Mouse (Mus musculus): Measurements from ENCODE around the gene R3hdm4. TPM values are rescaled to one million over a fixed set of nuclear protein-coding genes. Genes with fewer than 3 reads are reported as not detected.

R3hdm4 gene
- polyA plus RNA-seq, 1 experiment = 195 TPM

DNA sequence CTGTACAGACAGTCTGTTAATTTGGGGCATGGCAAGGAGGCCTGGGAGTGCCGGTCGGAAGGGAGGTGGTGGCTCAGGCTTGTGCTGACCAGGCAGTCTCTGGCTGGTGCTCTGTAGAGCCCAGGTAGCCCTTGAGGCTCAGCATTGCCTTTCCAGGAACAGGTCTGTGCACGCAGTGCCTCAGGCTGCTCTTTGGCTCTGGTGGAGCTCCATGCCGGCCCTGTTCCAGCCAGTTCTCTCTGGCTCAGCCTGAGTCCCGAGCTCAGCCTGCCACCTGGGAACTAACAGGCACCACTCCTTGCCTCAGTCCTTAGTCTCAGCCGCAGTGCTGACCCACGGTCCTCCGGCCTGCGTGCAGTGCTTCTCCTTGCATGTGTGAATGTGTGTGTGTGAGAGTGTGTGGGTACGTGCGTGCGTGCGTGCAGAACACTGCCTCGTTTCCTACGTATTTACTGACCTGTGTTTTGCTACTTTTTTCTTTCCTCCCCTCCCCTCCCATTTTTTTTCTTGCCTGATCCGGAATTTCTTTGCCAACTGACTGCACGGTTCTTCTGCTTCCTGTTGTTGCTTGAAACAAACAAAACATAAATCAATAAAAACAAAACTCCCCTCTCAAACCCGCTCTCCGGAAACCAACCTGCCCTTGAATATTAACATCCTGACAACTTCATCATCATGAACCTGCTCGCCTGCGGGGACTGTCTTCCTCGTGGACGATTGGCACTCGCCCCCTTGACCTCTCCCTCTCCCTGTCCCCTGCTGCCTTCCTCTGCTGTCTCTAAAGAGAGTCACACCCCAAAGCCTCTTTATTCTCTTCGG, 59.6 kb downstream of the R3hdm4 start:
- TF ChIP-seq CTCF (IDR thresholded peaks at IDR 0.05; ENCODE audit: borderline replicate concordance, extremely low read depth, insufficient read depth, insufficient read length) (no peak), POLR2A (IDR thresholded peaks at IDR 0.05; ENCODE audit: borderline replicate concordance, extremely low read depth, insufficient read depth, insufficient read length, poor library complexity, severe bottlenecking) (no peak)
- DNase-seq (ENCODE audit: low read depth) = no peak

DNA sequence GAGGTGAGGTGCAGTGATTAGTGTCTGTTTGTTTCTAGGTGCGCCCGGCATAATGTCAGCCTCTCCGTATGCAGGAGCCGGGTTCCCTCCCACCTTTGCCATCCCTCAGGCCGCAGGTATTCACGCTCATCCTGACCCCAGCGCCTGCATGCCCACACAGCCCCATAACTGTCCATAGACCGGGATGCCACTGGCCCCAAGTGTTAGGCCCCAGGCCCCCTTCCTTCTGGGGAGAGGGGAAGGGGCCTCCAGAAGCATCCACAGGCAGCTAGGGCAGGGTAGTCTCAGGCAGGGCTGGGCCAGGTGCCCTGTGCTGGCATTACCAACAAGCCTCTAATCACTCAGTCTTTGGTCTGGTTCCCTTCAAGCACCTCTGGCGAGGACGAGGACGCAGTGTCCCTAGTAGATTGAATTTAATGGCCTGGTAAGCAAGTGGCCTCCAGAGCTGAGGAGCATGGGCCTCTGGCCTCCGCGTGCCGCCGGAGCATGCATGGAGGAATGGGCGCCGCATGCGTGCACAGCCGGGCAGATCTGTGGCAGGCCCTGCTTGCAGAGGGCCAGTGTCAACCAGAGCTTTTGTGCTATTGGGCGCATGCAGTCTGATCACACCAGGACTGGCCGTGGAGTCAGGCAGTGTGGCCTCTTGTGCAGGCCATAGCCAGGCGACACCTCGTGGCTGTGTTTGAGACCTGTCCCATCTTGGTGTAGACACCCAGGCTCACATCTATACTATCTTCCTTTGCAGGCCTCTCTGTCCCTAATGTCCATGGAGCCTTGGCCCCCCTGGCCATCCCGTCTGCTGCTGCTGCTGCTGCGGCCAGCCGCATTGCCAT, 60.7 kb downstream of the R3hdm4 start:
- no peak for DNase-seq (ENCODE audit: low read depth)
- TF ChIP-seq CTCF (IDR thresholded peaks at IDR 0.05; ENCODE audit: borderline replicate concordance, extremely low read depth, insufficient read depth, insufficient read length) (no peak), POLR2A (IDR thresholded peaks at IDR 0.05; ENCODE audit: borderline replicate concordance, extremely low read depth, insufficient read depth, insufficient read length, poor library complexity, severe bottlenecking) (no peak)

Other genes with a start within 250 kb of the R3hdm4 start
- gene Cdc34, start 239.0 kb downstream of the R3hdm4 start, polyA plus RNA-seq (2012; rRNA removed) = 121 and 151 TPM in 2 replicates
- 1.4 and 1.9 TPM in 2 replicates for gene Gzmm, start 232.2 kb downstream of the R3hdm4 start, polyA plus RNA-seq (2012; rRNA removed)
- gene Bsg, start 216.7 kb downstream of the R3hdm4 start, polyA plus RNA-seq (2012; rRNA removed) = 593 and 631 TPM in 2 replicates
- 8.3 and 16.1 TPM in 2 replicates for gene Hcn2, start 204.6 kb downstream of the R3hdm4 start, polyA plus RNA-seq (2012; rRNA removed)
- 63.0 and 81.6 TPM in 2 replicates for gene Polrmt, start 174.6 kb downstream of the R3hdm4 start, polyA plus RNA-seq (2012; rRNA removed)
- 0.28 and 0.74 TPM in 2 replicates for gene Fgf22, start 166.1 kb downstream of the R3hdm4 start, polyA plus RNA-seq (2012; rRNA removed)
- gene Rnf126, start 154.3 kb downstream of the R3hdm4 start, polyA plus RNA-seq (2012; rRNA removed) = 157 and 182 TPM in 2 replicates
- gene Fstl3, start 143.9 kb downstream of the R3hdm4 start, polyA plus RNA-seq (2012; rRNA removed) = 1.7 and 2.2 TPM in 2 replicates
- gene Prss57, start 130.2 kb downstream of the R3hdm4 start, polyA plus RNA-seq (2012; rRNA removed) = 0.05 and 0.14 TPM in 2 replicates
- 157 and 219 TPM in 2 replicates for gene Palm, start 127.6 kb downstream of the R3hdm4 start, polyA plus RNA-seq (2012; rRNA removed)
- gene Misp, start 100.2 kb downstream of the R3hdm4 start, polyA plus RNA-seq (2012; rRNA removed) = 0.59 and 1.1 TPM in 2 replicates
- gene Ptbp1, start 66.8 kb downstream of the R3hdm4 start, polyA plus RNA-seq (2012; rRNA removed) = 183 and 194 TPM in 2 replicates
- gene Prtn3, start 46.7 kb downstream of the R3hdm4 start, polyA plus RNA-seq (2012; rRNA removed) = 18.0 and 28.0 TPM in 2 replicates
- gene Plppr3, start 46.6 kb downstream of the R3hdm4 start, polyA plus RNA-seq (2012; rRNA removed) = 805 and 1,208 TPM in 2 replicates
- 0.28 and 0.49 TPM in 2 replicates for gene Elane, start 35.0 kb downstream of the R3hdm4 start, polyA plus RNA-seq (2012; rRNA removed)
- gene Cfd, start 30.4 kb downstream of the R3hdm4 start, polyA plus RNA-seq (2012; rRNA removed) = 0.60 and 0.81 TPM in 2 replicates
- gene Med16, start 12.3 kb downstream of the R3hdm4 start, polyA plus RNA-seq (2012; rRNA removed) = 84.7 and 92.6 TPM in 2 replicates
- gene Gm26602, start 10.4 kb downstream of the R3hdm4 start, polyA plus RNA-seq (2012; rRNA removed) = not detected in 2 replicates
- gene Kiss1r, start 4.2 kb downstream of the R3hdm4 start, polyA plus RNA-seq (2012; rRNA removed) = 4.1 and 4.4 TPM in 2 replicates
- 5.2 and 7.0 TPM in 2 replicates for gene Arid3a, start 5.8 kb upstream of the R3hdm4 start, polyA plus RNA-seq (2012; rRNA removed)
- 59.7 and 74.1 TPM in 2 replicates for gene Wdr18, start 38.9 kb upstream of the R3hdm4 start, polyA plus RNA-seq (2012; rRNA removed)
- 0.20 and 0.38 TPM in 2 replicates for gene Grin3b, start 49.5 kb upstream of the R3hdm4 start, polyA plus RNA-seq (2012; rRNA removed)
- 221 and 337 TPM in 2 replicates for gene Tmem259, start 63.1 kb upstream of the R3hdm4 start, polyA plus RNA-seq (2012; rRNA removed)
- gene Cnn2, start 67.4 kb upstream of the R3hdm4 start, polyA plus RNA-seq (2012; rRNA removed) = 21.2 and 30.7 TPM in 2 replicates
- gene Abca7, start 75.3 kb upstream of the R3hdm4 start, polyA plus RNA-seq (2012; rRNA removed) = 12.2 and 12.7 TPM in 2 replicates
- 3.4 and 3.8 TPM in 2 replicates for gene Arhgap45, start 95.4 kb upstream of the R3hdm4 start, polyA plus RNA-seq (2012; rRNA removed)
- gene Polr2e, start 118.6 kb upstream of the R3hdm4 start, polyA plus RNA-seq (2012; rRNA removed) = 216 and 272 TPM in 2 replicates
- 376 and 484 TPM in 2 replicates for gene Gpx4, start 126.0 kb upstream of the R3hdm4 start, polyA plus RNA-seq (2012; rRNA removed)
- gene Sbno2, start 184.4 kb upstream of the R3hdm4 start, polyA plus RNA-seq (2012; rRNA removed) = 30.2 and 31.1 TPM in 2 replicates
- gene Stk11, start 194.6 kb upstream of the R3hdm4 start, polyA plus RNA-seq (2012; rRNA removed) = 112 and 127 TPM in 2 replicates
- gene Atp5d, start 217.4 kb upstream of the R3hdm4 start, polyA plus RNA-seq (2012; rRNA removed) = 445 and 501 TPM in 2 replicates
- gene Cbarp, start 219.6 kb upstream of the R3hdm4 start, polyA plus RNA-seq (2012; rRNA removed) = 152 and 242 TPM in 2 replicates
- 177 and 213 TPM in 2 replicates for gene Midn, start 227.1 kb upstream of the R3hdm4 start, polyA plus RNA-seq (2012; rRNA removed)
- 381 and 490 TPM in 2 replicates for gene Cirbp, start 244.8 kb upstream of the R3hdm4 start, polyA plus RNA-seq (2012; rRNA removed)